21 mouse cellular contexts compared by ENCODE assay signal in the genomic region with DNA sequence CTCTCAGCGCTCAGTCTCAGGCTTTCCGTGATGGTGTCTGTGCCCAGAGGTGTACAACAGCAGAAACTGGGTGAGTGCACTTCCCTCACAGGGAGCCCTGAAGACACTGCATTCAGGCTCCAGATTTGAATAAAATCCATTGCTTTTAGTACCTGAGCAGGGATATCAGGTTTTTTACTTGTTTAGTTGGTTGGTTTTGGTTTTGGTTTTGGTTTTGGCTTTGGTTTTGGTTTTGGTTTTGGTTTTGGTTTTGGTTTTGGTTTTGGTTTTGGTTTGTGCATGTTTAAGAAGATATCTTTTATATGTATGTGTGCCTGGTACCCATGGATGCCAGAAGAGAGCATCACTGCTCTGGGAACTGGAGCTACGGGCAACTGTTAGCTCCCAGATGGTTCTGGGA. TPM values are rescaled to one million over a fixed set of nuclear protein-coding genes. Genes with fewer than 3 reads are reported as not detected.
"Had no signal": no experiment of that assay in that cellular context is flagged by ENCODE, and none has a peak within 500 bp of the region (broad histone marks: within the 10 kb centered on the region; RNA-seq: fewer than 3 reads in every experiment).

No protein-coding gene starts in this region.

- H3K4me3 ChIP-seq: limb, embryonic 10.5 days; limb, embryonic 13.5 days; liver, embryonic 12.5 days; liver, embryonic 15.5 days; lung, embryonic 15.5 days; neural tube, embryonic 12.5 days; neural tube, embryonic 15.5 days had no signal

- H3K9me3 ChIP-seq: limb, embryonic 10.5 days; limb, embryonic 13.5 days; liver, embryonic 12.5 days; liver, embryonic 15.5 days; lung, embryonic 15.5 days; neural tube, embryonic 12.5 days; neural tube, embryonic 15.5 days had no signal

- ATAC-seq: liver, embryonic 12.5 days had no signal

- DNase-seq: kidney, adult 18-20 months; kidney, adult 9 months; kidney, postnatal 14 days; kidney, postnatal 4 days; liver; lung, adult 18-20 months; lung, postnatal 10 days; midbrain, embryonic 14.5 days; retina, postnatal 1 day; right cerebral cortex, postnatal 25 days; spleen, adult 18-20 months; thymus, adult 18-20 months; thymus, postnatal 36 days had no signal

- H3K4me1 ChIP-seq: liver, embryonic 12.5 days; liver, embryonic 15.5 days; lung, embryonic 15.5 days had no signal

- H3K36me3 ChIP-seq: neural tube, embryonic 12.5 days; neural tube, embryonic 15.5 days had no signal

- H3K27me3 ChIP-seq: limb, embryonic 13.5 days; liver, embryonic 12.5 days; liver, embryonic 15.5 days; lung, embryonic 15.5 days; neural tube, embryonic 12.5 days; neural tube, embryonic 15.5 days had no signal

RNA-seq across cellular contexts. Expression of gene Dleu7, which starts 58.0 kb away (rescaled TPM):
- polyA plus RNA-seq: macrophage had no signal
